Mouse (Mus musculus) C2C12 (cell line): ENCODE results near the gene Mto1.

Experiments
- CEBPB ChIP-seq: IDR thresholded peaks from one replicate; pipeline ENCODE4 v1.6.1; 2011; ENCODE audit warnings: low read depth, mild to moderate bottlenecking, control low read depth, moderate library complexity
- CTCF ChIP-seq: IDR thresholded peaks from one replicate; pipeline ENCODE4 v1.5.1; 2011; ENCODE audit not compliant: control insufficient read depth, insufficient read depth, insufficient read length
- USF1 ChIP-seq: IDR thresholded peaks from one replicate; pipeline ENCODE4 v1.6.1; 2011; ENCODE audit warnings: low read depth, mild to moderate bottlenecking, control low read depth, moderate library complexity

DNA sequence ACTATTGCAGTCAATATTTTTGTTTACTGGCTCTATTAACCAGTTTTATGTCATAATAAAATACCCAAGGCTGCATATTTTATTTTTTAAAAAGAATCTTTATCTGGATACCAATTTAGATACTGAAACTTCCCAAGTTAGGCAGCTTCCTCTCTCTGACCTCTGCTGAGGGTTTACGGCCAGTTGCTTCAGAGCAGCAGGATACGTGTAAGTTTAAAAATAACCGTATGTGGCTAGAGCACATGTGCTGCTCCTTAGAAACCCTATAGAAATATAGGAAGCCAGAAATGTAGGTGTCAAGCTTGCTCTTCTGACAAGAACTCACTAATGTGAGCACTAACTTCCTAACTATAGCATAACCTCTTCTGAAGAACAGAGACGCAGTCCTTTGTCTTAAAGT is 15.3 kb downstream of the Mto1 start:
- TF ChIP-seq CTCF (no peak), USF1 (no peak), CEBPB (no peak)
